Mouse (Mus musculus): Measurements from ENCODE around the gene Serpini2. TPM values are rescaled to one million over a fixed set of nuclear protein-coding genes. Genes with fewer than 3 reads are reported as not detected.
"Not testable (repeated sequence)": the region's sequence is repeated elsewhere in the genome, so short reads cannot be mapped to it uniquely, and the experiment has no call there.

Serpini2 gene
- polyA plus RNA-seq (2012; rRNA removed), result 0.52 TPM in 1 of 2 replicates, not detected in the other

DNA sequence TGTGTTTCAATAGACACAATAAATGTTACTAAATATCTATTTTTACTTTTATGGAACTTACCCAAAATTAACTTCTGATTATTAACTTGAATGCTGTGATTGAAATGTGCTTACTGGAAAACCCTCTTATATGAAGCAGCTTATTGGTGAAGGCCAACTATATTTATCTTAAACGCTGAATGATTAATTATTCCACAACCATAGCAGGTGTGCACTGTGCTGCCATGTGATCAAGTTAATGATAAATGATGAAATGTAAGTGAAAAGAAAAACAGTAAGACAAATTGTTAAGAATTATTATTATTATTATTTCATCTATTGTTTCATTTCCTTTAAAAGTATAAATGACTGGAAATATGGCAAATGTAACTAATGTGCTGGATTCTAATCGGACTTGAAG is at the start of gene Serpini2:
Serpini2 (minus strand) TSS at position 101 of the 400 bp plus-strand sequence.
- H3K4me1 ChIP-seq (ENCODE audit: control insufficient read depth, insufficient read depth, insufficient read length, low read length), result no peaks in the 10 kb centered on the region
- H3K27ac ChIP-seq (ENCODE audit: insufficient read depth, low read depth, low read length), result no peak within 1 kb of the TSS
- H3K36me3 ChIP-seq (ENCODE audit: control insufficient read depth, insufficient read depth, low read length), result no peaks in the 10 kb centered on the region
- TF ChIP-seq POLR2A (IDR thresholded peaks at IDR 0.05; ENCODE audit: low read depth, low read length) (no peak), CTCF (IDR thresholded peaks at IDR 0.05; ENCODE audit: extremely low read depth, insufficient read length, insufficient replicate concordance, low read depth, low read length) (no peak)
- 65% methylated on average over 2 of the region's 2 CpGs for WGBS
- H3K27me3 ChIP-seq (ENCODE audit: control insufficient read depth, insufficient read depth, low read length), result no peaks in the 10 kb centered on the region
- H3K4me3 ChIP-seq (ENCODE audit: low read depth, low read length), result no peak within 1 kb of the TSS

DNA sequence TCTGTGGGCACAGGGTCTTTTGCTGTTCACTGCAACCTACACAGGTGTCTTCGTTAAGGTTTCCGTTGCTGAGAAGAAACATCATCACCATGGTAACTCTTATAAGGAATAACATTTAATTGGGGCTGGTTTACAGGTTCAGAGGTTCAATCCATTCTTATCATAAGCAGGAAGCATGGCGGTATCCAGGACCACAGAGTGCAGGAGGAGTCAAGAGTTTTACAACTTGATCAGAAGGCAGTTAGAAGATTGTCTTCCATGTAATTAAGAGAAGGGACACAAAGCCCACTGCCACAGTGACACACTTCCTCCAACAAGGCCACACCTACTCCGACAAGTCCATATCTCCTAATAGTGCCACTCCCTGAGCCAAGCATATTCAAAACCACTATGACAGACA is 39.0 kb upstream of the Serpini2 start:
- WGBS, result 35% methylated on average over 4 of the region's 4 CpGs
- TF ChIP-seq POLR2A (IDR thresholded peaks at IDR 0.05; ENCODE audit: low read depth, low read length), result no peak
- no peak for TF ChIP-seq CTCF (IDR thresholded peaks at IDR 0.05; ENCODE audit: extremely low read depth, insufficient read length, insufficient replicate concordance, low read depth, low read length)
- no peaks in the 10 kb centered on the region for H3K36me3 ChIP-seq (ENCODE audit: control insufficient read depth, insufficient read depth, low read length)
- no peak overlapping the region for H3K27ac ChIP-seq (ENCODE audit: insufficient read depth, low read depth, low read length)
- no peak overlapping the region for H3K4me3 ChIP-seq (ENCODE audit: low read depth, low read length)
- H3K4me1 ChIP-seq (ENCODE audit: control insufficient read depth, insufficient read depth, insufficient read length, low read length), result peaks cover 4% of the 10 kb centered on the region; the same call in 1 of the 2 replicates
- H3K27me3 ChIP-seq (ENCODE audit: control insufficient read depth, insufficient read depth, low read length), result no peaks in the 10 kb centered on the region

DNA sequence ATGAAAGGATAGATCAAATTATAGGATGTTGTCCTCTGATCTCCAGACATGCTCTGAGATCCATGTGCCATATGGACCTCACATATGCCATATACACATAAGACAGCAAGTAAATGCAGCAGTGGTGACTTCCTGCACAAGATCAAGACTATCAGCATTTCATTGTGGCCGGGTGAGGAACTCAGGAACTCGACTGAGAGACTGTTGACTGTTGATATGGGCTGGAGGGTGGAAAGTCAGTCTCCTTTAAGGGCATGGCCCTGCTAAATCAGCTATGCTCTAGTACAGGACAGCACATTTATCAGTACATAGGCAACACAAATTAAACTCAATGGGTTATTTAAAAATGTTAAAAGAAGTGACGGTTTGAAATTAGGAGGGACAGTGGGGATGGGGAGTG is 38.4 kb upstream of the Serpini2 start:
- no peaks in the 10 kb centered on the region for H3K36me3 ChIP-seq (ENCODE audit: control insufficient read depth, insufficient read depth, low read length)
- no peak overlapping the region for H3K4me3 ChIP-seq (ENCODE audit: low read depth, low read length)
- no peak for TF ChIP-seq POLR2A (IDR thresholded peaks at IDR 0.05; ENCODE audit: low read depth, low read length)
- no peak for TF ChIP-seq CTCF (IDR thresholded peaks at IDR 0.05; ENCODE audit: extremely low read depth, insufficient read length, insufficient replicate concordance, low read depth, low read length)
- H3K27ac ChIP-seq (ENCODE audit: insufficient read depth, low read depth, low read length), result no peak overlapping the region
- 51% methylated on average over 3 of the region's 3 CpGs for WGBS
- H3K27me3 ChIP-seq (ENCODE audit: control insufficient read depth, insufficient read depth, low read length), result no peaks in the 10 kb centered on the region
- peaks cover 4% of the 10 kb centered on the region; the same call in 1 of the 2 replicates for H3K4me1 ChIP-seq (ENCODE audit: control insufficient read depth, insufficient read depth, insufficient read length, low read length)

DNA sequence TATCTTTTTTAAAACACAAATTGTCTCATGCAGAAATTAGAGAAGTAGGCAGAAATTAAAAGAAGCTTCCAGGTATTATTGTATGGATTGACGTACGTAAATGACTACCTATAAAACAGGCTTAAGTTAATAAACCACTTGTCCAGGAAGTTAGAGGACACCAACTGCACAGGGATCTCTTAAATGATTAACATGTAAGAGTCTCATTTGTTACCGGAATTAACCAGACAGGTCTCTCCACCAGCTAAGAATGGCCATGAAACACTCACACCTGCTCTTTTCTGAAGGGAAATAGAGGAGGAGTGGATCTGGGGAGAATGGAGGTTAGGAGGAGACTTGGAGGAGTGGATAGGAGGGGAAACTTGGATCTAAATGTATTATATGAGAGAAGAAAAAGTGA is 35.7 kb upstream of the Serpini2 start:
- TF ChIP-seq POLR2A (IDR thresholded peaks at IDR 0.05; ENCODE audit: low read depth, low read length), result no peak
- no peak for TF ChIP-seq CTCF (IDR thresholded peaks at IDR 0.05; ENCODE audit: extremely low read depth, insufficient read length, insufficient replicate concordance, low read depth, low read length)
- H3K27me3 ChIP-seq (ENCODE audit: control insufficient read depth, insufficient read depth, low read length), result no peaks in the 10 kb centered on the region
- H3K4me1 ChIP-seq (ENCODE audit: control insufficient read depth, insufficient read depth, insufficient read length, low read length), result peaks cover 4% of the 10 kb centered on the region; the same call in 1 of the 2 replicates
- no peak overlapping the region for H3K27ac ChIP-seq (ENCODE audit: insufficient read depth, low read depth, low read length)
- 35% methylated on average over 3 of the region's 3 CpGs for WGBS
- H3K4me3 ChIP-seq (ENCODE audit: low read depth, low read length), result no peak overlapping the region
- no peaks in the 10 kb centered on the region for H3K36me3 ChIP-seq (ENCODE audit: control insufficient read depth, insufficient read depth, low read length)

DNA sequence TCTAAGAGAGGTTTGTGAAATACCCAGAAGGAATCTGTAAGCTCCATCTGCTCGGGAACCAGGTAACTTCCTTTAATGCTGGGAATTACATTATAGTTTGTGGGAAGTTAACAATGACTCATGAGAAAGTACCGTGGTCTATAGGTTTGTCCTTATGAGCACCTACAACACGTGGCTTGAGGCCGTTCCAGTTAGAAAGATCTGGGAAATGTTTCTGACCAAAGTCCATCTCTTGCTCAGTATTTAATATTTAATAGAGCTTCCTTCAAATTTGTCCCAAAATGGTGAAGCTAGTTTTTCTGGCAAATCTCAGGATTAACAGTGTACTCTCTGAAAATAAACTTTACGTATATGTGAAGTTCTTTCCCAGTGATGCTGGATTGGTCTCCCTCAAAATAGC is 34.7 kb upstream of the Serpini2 start:
- WGBS, result 50% methylated on average over 5 of the region's 5 CpGs
- no peaks in the 10 kb centered on the region for H3K27me3 ChIP-seq (ENCODE audit: control insufficient read depth, insufficient read depth, low read length)
- TF ChIP-seq CTCF (IDR thresholded peaks at IDR 0.05; ENCODE audit: extremely low read depth, insufficient read length, insufficient replicate concordance, low read depth, low read length) (no peak), POLR2A (IDR thresholded peaks at IDR 0.05; ENCODE audit: low read depth, low read length) (no peak)

DNA sequence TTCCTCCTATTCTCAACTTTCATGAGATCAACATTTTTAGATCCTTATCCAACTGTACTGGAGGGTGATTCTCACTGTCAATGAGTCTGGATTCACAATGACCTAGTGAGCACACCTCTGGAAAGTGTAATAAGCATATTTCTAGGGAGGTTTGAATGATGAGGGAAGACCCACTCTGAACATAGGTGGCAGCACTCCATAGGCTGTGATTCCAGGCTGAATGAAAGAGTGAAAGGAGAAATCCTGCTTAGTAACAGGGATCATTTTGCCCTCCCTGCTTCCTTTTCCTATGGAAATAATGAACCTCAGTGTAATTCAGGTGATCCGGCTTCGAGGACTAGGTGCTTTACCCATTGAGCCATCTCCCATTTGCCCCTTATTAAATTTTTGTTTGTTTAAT is 31.2 kb upstream of the Serpini2 start:
- Histone ChIP-seq H3K4me1 (ENCODE audit: control insufficient read depth, insufficient read depth, insufficient read length, low read length) (no peaks in the 10 kb centered on the region), H3K36me3 (ENCODE audit: control insufficient read depth, insufficient read depth, low read length) (no peaks in the 10 kb centered on the region), H3K4me3 (ENCODE audit: low read depth, low read length) (no peak overlapping the region), H3K27ac (ENCODE audit: insufficient read depth, low read depth, low read length) (no peak overlapping the region), H3K27me3 (ENCODE audit: control insufficient read depth, insufficient read depth, low read length) (no peaks in the 10 kb centered on the region)
- 84% methylated on average over 2 of the region's 2 CpGs for WGBS
- TF ChIP-seq CTCF (IDR thresholded peaks at IDR 0.05; ENCODE audit: extremely low read depth, insufficient read length, insufficient replicate concordance, low read depth, low read length) (no peak), POLR2A (IDR thresholded peaks at IDR 0.05; ENCODE audit: low read depth, low read length) (no peak)

More for the DNA sequence above, 34.7 kb upstream of the Serpini2 start:
- Histone ChIP-seq H3K27ac (ENCODE audit: insufficient read depth, low read depth, low read length) (no peak overlapping the region), H3K4me1 (ENCODE audit: control insufficient read depth, insufficient read depth, insufficient read length, low read length) (peaks cover 4% of the 10 kb centered on the region; the same call in 1 of the 2 replicates), H3K36me3 (ENCODE audit: control insufficient read depth, insufficient read depth, low read length) (no peaks in the 10 kb centered on the region), H3K4me3 (ENCODE audit: low read depth, low read length) (no peak overlapping the region)

DNA sequence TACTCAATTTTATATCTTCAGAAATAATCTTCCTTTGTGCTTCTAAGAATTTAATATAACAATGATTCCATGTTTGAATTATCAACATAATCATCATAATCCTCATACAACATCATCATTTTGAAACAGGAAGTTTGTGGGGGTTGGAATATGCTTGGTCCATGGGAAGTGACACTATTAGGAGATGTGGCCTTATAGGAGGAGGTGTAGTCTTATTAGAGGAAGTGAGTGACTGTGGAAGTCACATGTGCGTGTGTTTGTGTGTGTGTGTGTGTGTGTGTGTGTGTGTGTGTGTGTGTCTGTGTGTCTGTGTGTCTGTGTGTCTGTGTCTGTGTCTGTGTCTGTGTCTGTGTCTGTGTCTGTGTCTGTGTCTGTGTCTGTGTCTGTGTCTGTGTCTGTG is 29.6 kb upstream of the Serpini2 start:
- not testable (repeated sequence) for H3K4me1 ChIP-seq (ENCODE audit: control insufficient read depth, insufficient read depth, insufficient read length, low read length); H3K27ac ChIP-seq (ENCODE audit: insufficient read depth, low read depth, low read length); H3K27me3 ChIP-seq (ENCODE audit: control insufficient read depth, insufficient read depth, low read length); H3K36me3 ChIP-seq (ENCODE audit: control insufficient read depth, insufficient read depth, low read length); H3K4me3 ChIP-seq (ENCODE audit: low read depth, low read length)
- WGBS, result 100% methylated on average over 1 of the region's 1 CpGs

DNA sequence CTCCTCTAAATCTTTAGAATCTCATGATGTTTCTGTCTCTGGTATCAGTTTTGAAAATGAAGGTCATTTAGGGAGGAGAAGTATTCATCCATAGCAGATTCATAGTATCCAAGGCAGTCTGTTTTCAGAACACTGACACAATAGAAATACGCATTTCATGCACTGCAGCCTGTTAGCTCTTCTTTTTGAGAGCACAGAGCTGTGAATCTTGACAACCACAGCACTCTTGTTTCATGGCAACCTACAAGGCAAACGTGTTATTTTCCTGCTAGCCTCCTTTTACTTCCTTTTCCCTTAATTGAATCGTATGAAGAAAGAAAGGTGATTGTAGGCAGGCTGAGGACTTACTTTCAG is 27.9 kb upstream of the Serpini2 start:
- TF ChIP-seq CTCF (IDR thresholded peaks at IDR 0.05; ENCODE audit: extremely low read depth, insufficient read length, insufficient replicate concordance, low read depth, low read length) (no peak), POLR2A (IDR thresholded peaks at IDR 0.05; ENCODE audit: low read depth, low read length) (no peak)
- Histone ChIP-seq H3K27me3 (ENCODE audit: control insufficient read depth, insufficient read depth, low read length) (no peaks in the 10 kb centered on the region), H3K27ac (ENCODE audit: insufficient read depth, low read depth, low read length) (no peak overlapping the region), H3K4me1 (ENCODE audit: control insufficient read depth, insufficient read depth, insufficient read length, low read length) (no peaks in the 10 kb centered on the region), H3K4me3 (ENCODE audit: low read depth, low read length) (no peak overlapping the region), H3K36me3 (ENCODE audit: control insufficient read depth, insufficient read depth, low read length) (no peaks in the 10 kb centered on the region)
- WGBS, result 41% methylated on average over 3 of the region's 3 CpGs
